Mouse (Mus musculus) spleen, adult 2 months (tissue): Measurements from ENCODE around the gene Mpped2. TPM values are rescaled to one million over a fixed set of nuclear protein-coding genes. Genes with fewer than 3 reads are reported as not detected.

Source experiments
- DNase-seq, 2 experiments: peaks; one replicate each; pipeline versions ENCODE4 v3.0.0 to v3.0.0-alpha.2; 2012 to 2021; ENCODE audit warnings: low spot score in 2 of 2, low read depth in 1 of 2
- H3K27ac ChIP-seq: fragments of 200-500 bp; 2 replicates; pipeline ENCODE4 v1.5.1; 2012; ENCODE audit warnings: low read length, inconsistent platforms; ENCODE audit not compliant: insufficient read depth
- H3K27me3 ChIP-seq: fragments of 200-500 bp; 2 replicates; pipeline ENCODE4 v1.6.1; 2012; ENCODE audit warnings: mild to moderate bottlenecking, moderate library complexity, low read length, inconsistent platforms; ENCODE audit not compliant: control insufficient read depth, insufficient read depth
- H3K36me3 ChIP-seq: fragments of 200-500 bp; 2 replicates; pipeline ENCODE4 v1.6.1; 2012; ENCODE audit warnings: mild to moderate bottlenecking, low read length, inconsistent platforms; ENCODE audit not compliant: control insufficient read depth, insufficient read depth
- H3K4me1 ChIP-seq: fragments of 200-500 bp; 2 replicates; pipeline ENCODE4 v1.6.1; 2011; ENCODE audit warnings: inconsistent platforms; ENCODE audit not compliant: control insufficient read depth, insufficient read depth, insufficient read length
- H3K4me3 ChIP-seq: fragments of 200-500 bp; 2 replicates; pipeline ENCODE4 v1.5.1; 2011; ENCODE audit warnings: mild to moderate bottlenecking, inconsistent platforms; ENCODE audit not compliant: insufficient read depth, insufficient read length; ENCODE audit errors: extremely low read depth
- CTCF ChIP-seq: fragments of 200-500 bp; IDR thresholded peaks from 2 replicates; pipeline ENCODE4 v1.5.1; 2011; ENCODE audit warnings: mild to moderate bottlenecking, inconsistent platforms; ENCODE audit not compliant: insufficient read depth, insufficient read length, insufficient replicate concordance; ENCODE audit errors: extremely low read depth
- POLR2A ChIP-seq: fragments of 200-500 bp; IDR thresholded peaks from 2 replicates; pipeline ENCODE4 v1.6.1; 2011; ENCODE audit warnings: low read depth, low read length, inconsistent platforms
- WGBS: fragments of 180-500 bp; shearing (Covaris S2); methylation state at CpG from one replicate; pipeline ENCODE4 v1.1.7; 2018; 5-methylcytosine and 5-hydroxymethylcytosine counted together
- polyA plus RNA-seq: library from polyadenylated mRNA; depleted of rRNA; stranded (reverse); fragments of >200 nt; gene quantifications from 2 replicates; pipeline ENCODE4 v1.2.3, GENCODE M21; 2012

The Mpped2 gene
- polyA plus RNA-seq, 1 experiment = 0.02 TPM

GRCm38 (mm10) chr2:106873166-106873565, 180.1 kb downstream of the Mpped2 start:
- no peak overlapping the region for H3K4me3 ChIP-seq
- H3K36me3 ChIP-seq = no peaks in the 10 kb centered on the region
- TF ChIP-seq CTCF (no peak), POLR2A (no peak)
- H3K27ac ChIP-seq = no peak overlapping the region
- DNase-seq = no peak
- H3K27me3 ChIP-seq = no peaks in the 10 kb centered on the region
- 84% methylated on average over 9 of the region's 9 CpGs for WGBS
- H3K4me1 ChIP-seq = no peaks in the 10 kb centered on the region

GRCm38 (mm10) chr2:106883390-106883789, 190.3 kb downstream of the Mpped2 start:
- Histone ChIP-seq H3K4me3 (no peak overlapping the region), H3K27me3 (no peaks in the 10 kb centered on the region), H3K27ac (no peak overlapping the region), H3K36me3 (no peaks in the 10 kb centered on the region), H3K4me1 (no peaks in the 10 kb centered on the region)
- DNase-seq = no peak
- TF ChIP-seq CTCF (no peak), POLR2A (no peak)
- 90% methylated on average over 8 of the region's 8 CpGs for WGBS

- no peak overlapping the region for H3K4me3 ChIP-seq
- no peaks in the 10 kb centered on the region for H3K4me1 ChIP-seq
- 90% methylated on average over 5 of the region's 5 CpGs for WGBS
Observed at GRCm38 (mm10) chr2:106888174-106888573, 195.1 kb downstream of the Mpped2 start.

GRCm38 (mm10) chr2:106889297-106890000, 196.4 kb downstream of the Mpped2 start:
- no peak for TF ChIP-seq CTCF
- TF ChIP-seq POLR2A = no peak
- WGBS = 55% methylated on average over 3 of the region's 3 CpGs
- Histone ChIP-seq H3K4me1 (no peaks in the 10 kb centered on the region), H3K27ac (no peak overlapping the region), H3K36me3 (no peaks in the 10 kb centered on the region), H3K27me3 (no peaks in the 10 kb centered on the region), H3K4me3 (no peak overlapping the region)
- DNase-seq = no peak

More at GRCm38 (mm10) chr2:106888174-106888573, 195.1 kb downstream of the Mpped2 start:
- TF ChIP-seq POLR2A (no peak), CTCF (no peak)
- H3K27me3 ChIP-seq = no peaks in the 10 kb centered on the region
- H3K27ac ChIP-seq = no peak overlapping the region
- H3K36me3 ChIP-seq = no peaks in the 10 kb centered on the region
- no peak for DNase-seq

GRCm38 (mm10) chr2:106893376-106893775, 200.3 kb downstream of the Mpped2 start:
- DNase-seq = no peak
- Histone ChIP-seq H3K4me3 (no peak overlapping the region), H3K27ac (no peak overlapping the region), H3K27me3 (no peaks in the 10 kb centered on the region), H3K4me1 (no peaks in the 10 kb centered on the region), H3K36me3 (no peaks in the 10 kb centered on the region)
- 81% methylated on average over 3 of the region's 3 CpGs for WGBS
- TF ChIP-seq CTCF = no peak
- no peak for TF ChIP-seq POLR2A

- no peak for DNase-seq
- Histone ChIP-seq H3K4me3 (no peak overlapping the region), H3K36me3 (no peaks in the 10 kb centered on the region), H3K4me1 (no peaks in the 10 kb centered on the region), H3K27ac (no peak overlapping the region), H3K27me3 (no peaks in the 10 kb centered on the region)
- WGBS = 57% methylated on average over 11 of the region's 11 CpGs
- TF ChIP-seq POLR2A = no peak
- TF ChIP-seq CTCF = no peak
Observed at GRCm38 (mm10) chr2:106895326-106896023, 202.4 kb downstream of the Mpped2 start.

- no peak for DNase-seq
- Histone ChIP-seq H3K4me1 (no peaks in the 10 kb centered on the region), H3K36me3 (no peaks in the 10 kb centered on the region), H3K27ac (no peak overlapping the region), H3K27me3 (no peaks in the 10 kb centered on the region), H3K4me3 (no peak overlapping the region)
- TF ChIP-seq CTCF (no peak), POLR2A (no peak)
- 69% methylated on average over 4 of the region's 4 CpGs for WGBS
Observed at GRCm38 (mm10) chr2:106896024-106896384, 202.9 kb downstream of the Mpped2 start.
